Mouse (Mus musculus) liver, adult 2 months (tissue): ENCODE results near the gene Palm2.

Source experiments
- CTCF ChIP-seq: fragments of 200-500 bp; IDR thresholded peaks from 2 replicates; pipeline ENCODE4 v1.5.1; 2011; ENCODE audit warnings: low read depth, low read length, control low read depth
- POLR2A ChIP-seq: fragments of 200-500 bp; IDR thresholded peaks from 2 replicates; pipeline ENCODE4 v1.6.1; 2011; ENCODE audit warnings: low read length, control low read depth; ENCODE audit not compliant: insufficient read depth; ENCODE audit errors: extremely low read depth

- TF ChIP-seq CTCF (no peak), POLR2A (no peak)
Measured at GRCm38 (mm10) chr4:57534232-57534631, 100.2 kb downstream of the Palm2 start.
